Mouse (Mus musculus): Measurements from ENCODE around the gene Npsr1. TPM values are rescaled to one million over a fixed set of nuclear protein-coding genes. Genes with fewer than 3 reads are reported as not detected.

Npsr1 gene
- polyA plus RNA-seq (2015; fragmentation: Nextera tagmentation; extraction: Ambion mirVana): not detected in 2 replicates

- Histone ChIP-seq H3K9me3 (replicated peaks; ENCODE audit: control insufficient read depth, low read length) (no peaks in the 10 kb centered on the region), H3K27ac (ENCODE audit: low read length) (no peak within 1 kb of the TSS), H3K27me3 (ENCODE audit: control insufficient read depth, insufficient read depth, low read depth, low read length) (no peaks in the 10 kb centered on the region), H3K36me3 (ENCODE audit: control insufficient read depth, insufficient read depth) (no peaks in the 10 kb centered on the region), H3K9ac (ENCODE audit: low read depth, low read length) (no peak within 1 kb of the TSS), H3K4me2 (ENCODE audit: low read depth, low read length) (no peak within 1 kb of the TSS), H3K4me3 (ENCODE audit: low read depth, low read length) (no peak within 1 kb of the TSS), H3K4me1 (ENCODE audit: control insufficient read depth, low read depth, low read length) (no peaks in the 10 kb centered on the region)
- ATAC-seq (ENCODE audit: low read depth): no peak
- WGBS (ENCODE audit: insufficient replicate concordance): 59% methylated on average over 7 of the region's 7 CpGs
Observed at GRCm38 (mm10) chr9:24097696-24098095, at the start of gene Npsr1. Npsr1 (plus strand) TSS chr9:24097996.

GRCm38 (mm10) chr9:24051538-24051937 lies 46.3 kb upstream of the Npsr1 start:
- no peak overlapping the region for H3K4me3 ChIP-seq (ENCODE audit: low read depth, low read length)
- H3K9ac ChIP-seq (ENCODE audit: low read depth, low read length): no peak overlapping the region
- no peaks in the 10 kb centered on the region for H3K4me1 ChIP-seq (ENCODE audit: control insufficient read depth, low read depth, low read length)
- no peaks in the 10 kb centered on the region for H3K9me3 ChIP-seq (replicated peaks; ENCODE audit: control insufficient read depth, low read length)
- H3K4me2 ChIP-seq (ENCODE audit: low read depth, low read length): no peak overlapping the region
- no peaks in the 10 kb centered on the region for H3K36me3 ChIP-seq (ENCODE audit: control insufficient read depth, insufficient read depth)
- H3K27ac ChIP-seq (ENCODE audit: low read length): no peak overlapping the region
- ATAC-seq (ENCODE audit: low read depth): no peak
- no peaks in the 10 kb centered on the region for H3K27me3 ChIP-seq (ENCODE audit: control insufficient read depth, insufficient read depth, low read depth, low read length)

- Histone ChIP-seq H3K27ac (ENCODE audit: low read length) (no peak overlapping the region), H3K4me2 (ENCODE audit: low read depth, low read length) (no peak overlapping the region)
- ATAC-seq (ENCODE audit: low read depth): no peak
Observed at GRCm38 (mm10) chr9:24063251-24063650, 34.5 kb upstream of the Npsr1 start.

GRCm38 (mm10) chr9:24071664-24072063 lies 26.1 kb upstream of the Npsr1 start:
- no peaks in the 10 kb centered on the region for H3K4me1 ChIP-seq (ENCODE audit: control insufficient read depth, low read depth, low read length)
- H3K9ac ChIP-seq (ENCODE audit: low read depth, low read length): no peak overlapping the region
- no peaks in the 10 kb centered on the region for H3K36me3 ChIP-seq (ENCODE audit: control insufficient read depth, insufficient read depth)
- WGBS (ENCODE audit: insufficient replicate concordance): 76% methylated on average over 1 of the region's 1 CpGs
- ATAC-seq (ENCODE audit: low read depth): no peak
- H3K9me3 ChIP-seq (replicated peaks; ENCODE audit: control insufficient read depth, low read length): no peaks in the 10 kb centered on the region
- H3K27me3 ChIP-seq (ENCODE audit: control insufficient read depth, insufficient read depth, low read depth, low read length): no peaks in the 10 kb centered on the region
- no peak overlapping the region for H3K4me3 ChIP-seq (ENCODE audit: low read depth, low read length)
- H3K27ac ChIP-seq (ENCODE audit: low read length): no peak overlapping the region
- no peak overlapping the region for H3K4me2 ChIP-seq (ENCODE audit: low read depth, low read length)

More at GRCm38 (mm10) chr9:24063251-24063650, 34.5 kb upstream of the Npsr1 start:
- no peaks in the 10 kb centered on the region for H3K4me1 ChIP-seq (ENCODE audit: control insufficient read depth, low read depth, low read length)
- H3K4me3 ChIP-seq (ENCODE audit: low read depth, low read length): no peak overlapping the region
- no peaks in the 10 kb centered on the region for H3K36me3 ChIP-seq (ENCODE audit: control insufficient read depth, insufficient read depth)
- H3K9ac ChIP-seq (ENCODE audit: low read depth, low read length): no peak overlapping the region
- H3K9me3 ChIP-seq (replicated peaks; ENCODE audit: control insufficient read depth, low read length): no peaks in the 10 kb centered on the region
- no peaks in the 10 kb centered on the region for H3K27me3 ChIP-seq (ENCODE audit: control insufficient read depth, insufficient read depth, low read depth, low read length)

GRCm38 (mm10) chr9:24077596-24077995 lies 20.2 kb upstream of the Npsr1 start:
- no peaks in the 10 kb centered on the region for H3K27me3 ChIP-seq (ENCODE audit: control insufficient read depth, insufficient read depth, low read depth, low read length)
- ATAC-seq (ENCODE audit: low read depth): no peak
- H3K9ac ChIP-seq (ENCODE audit: low read depth, low read length): no peak overlapping the region
- no peaks in the 10 kb centered on the region for H3K9me3 ChIP-seq (replicated peaks; ENCODE audit: control insufficient read depth, low read length)
- H3K36me3 ChIP-seq (ENCODE audit: control insufficient read depth, insufficient read depth): no peaks in the 10 kb centered on the region
- H3K4me2 ChIP-seq (ENCODE audit: low read depth, low read length): no peak overlapping the region
- no peak overlapping the region for H3K4me3 ChIP-seq (ENCODE audit: low read depth, low read length)
- no peaks in the 10 kb centered on the region for H3K4me1 ChIP-seq (ENCODE audit: control insufficient read depth, low read depth, low read length)
- no peak overlapping the region for H3K27ac ChIP-seq (ENCODE audit: low read length)

- no peak overlapping the region for H3K9ac ChIP-seq (ENCODE audit: low read depth, low read length)
- no peak overlapping the region for H3K27ac ChIP-seq (ENCODE audit: low read length)
- H3K4me3 ChIP-seq (ENCODE audit: low read depth, low read length): no peak overlapping the region
- no peak for ATAC-seq (ENCODE audit: low read depth)
- H3K4me1 ChIP-seq (ENCODE audit: control insufficient read depth, low read depth, low read length): no peaks in the 10 kb centered on the region
- no peaks in the 10 kb centered on the region for H3K9me3 ChIP-seq (replicated peaks; ENCODE audit: control insufficient read depth, low read length)
- H3K27me3 ChIP-seq (ENCODE audit: control insufficient read depth, insufficient read depth, low read depth, low read length): no peaks in the 10 kb centered on the region
- H3K36me3 ChIP-seq (ENCODE audit: control insufficient read depth, insufficient read depth): no peaks in the 10 kb centered on the region
- H3K4me2 ChIP-seq (ENCODE audit: low read depth, low read length): no peak overlapping the region
Observed at GRCm38 (mm10) chr9:24091875-24092274, 5.9 kb upstream of the Npsr1 start.

- no peak overlapping the region for H3K4me3 ChIP-seq (ENCODE audit: low read depth, low read length)
- no peaks in the 10 kb centered on the region for H3K4me1 ChIP-seq (ENCODE audit: control insufficient read depth, low read depth, low read length)
- H3K4me2 ChIP-seq (ENCODE audit: low read depth, low read length): no peak overlapping the region
- 44% methylated on average over 2 of the region's 2 CpGs for WGBS (ENCODE audit: insufficient replicate concordance)
- ATAC-seq (ENCODE audit: low read depth): no peak
- H3K36me3 ChIP-seq (ENCODE audit: control insufficient read depth, insufficient read depth): no peaks in the 10 kb centered on the region
- H3K9ac ChIP-seq (ENCODE audit: low read depth, low read length): no peak overlapping the region
- no peaks in the 10 kb centered on the region for H3K27me3 ChIP-seq (ENCODE audit: control insufficient read depth, insufficient read depth, low read depth, low read length)
- no peak overlapping the region for H3K27ac ChIP-seq (ENCODE audit: low read length)
- no peaks in the 10 kb centered on the region for H3K9me3 ChIP-seq (replicated peaks; ENCODE audit: control insufficient read depth, low read length)
Observed at GRCm38 (mm10) chr9:24098526-24098925, 730 bp downstream of the Npsr1 start.

- H3K9me3 ChIP-seq (replicated peaks; ENCODE audit: control insufficient read depth, low read length): no peaks in the 10 kb centered on the region
- H3K4me3 ChIP-seq (ENCODE audit: low read depth, low read length): no peak overlapping the region
- H3K27ac ChIP-seq (ENCODE audit: low read length): no peak overlapping the region
- no peak overlapping the region for H3K4me2 ChIP-seq (ENCODE audit: low read depth, low read length)
- no peak overlapping the region for H3K9ac ChIP-seq (ENCODE audit: low read depth, low read length)
- H3K36me3 ChIP-seq (ENCODE audit: control insufficient read depth, insufficient read depth): no peaks in the 10 kb centered on the region
- H3K27me3 ChIP-seq (ENCODE audit: control insufficient read depth, insufficient read depth, low read depth, low read length): no peaks in the 10 kb centered on the region
- H3K4me1 ChIP-seq (ENCODE audit: control insufficient read depth, low read depth, low read length): no peaks in the 10 kb centered on the region
- ATAC-seq (ENCODE audit: low read depth): no peak
- WGBS (ENCODE audit: insufficient replicate concordance): 68% methylated on average over 4 of the region's 4 CpGs
Observed at GRCm38 (mm10) chr9:24099631-24100030, 1.8 kb downstream of the Npsr1 start.

- Histone ChIP-seq H3K27ac (ENCODE audit: low read length) (no peak overlapping the region), H3K4me1 (ENCODE audit: control insufficient read depth, low read depth, low read length) (no peaks in the 10 kb centered on the region), H3K36me3 (ENCODE audit: control insufficient read depth, insufficient read depth) (no peaks in the 10 kb centered on the region), H3K9ac (ENCODE audit: low read depth, low read length) (no peak overlapping the region), H3K27me3 (ENCODE audit: control insufficient read depth, insufficient read depth, low read depth, low read length) (no peaks in the 10 kb centered on the region), H3K9me3 (replicated peaks; ENCODE audit: control insufficient read depth, low read length) (no peaks in the 10 kb centered on the region), H3K4me3 (ENCODE audit: low read depth, low read length) (no peak overlapping the region), H3K4me2 (ENCODE audit: low read depth, low read length) (no peak overlapping the region)
- ATAC-seq (ENCODE audit: low read depth): no peak
- WGBS (ENCODE audit: insufficient replicate concordance): 28% methylated on average over 4 of the region's 4 CpGs
Observed at GRCm38 (mm10) chr9:24119423-24119822, 21.6 kb downstream of the Npsr1 start.

- Histone ChIP-seq H3K4me2 (ENCODE audit: low read depth, low read length) (no peak overlapping the region), H3K36me3 (ENCODE audit: control insufficient read depth, insufficient read depth) (no peaks in the 10 kb centered on the region), H3K27me3 (ENCODE audit: control insufficient read depth, insufficient read depth, low read depth, low read length) (no peaks in the 10 kb centered on the region), H3K4me3 (ENCODE audit: low read depth, low read length) (no peak overlapping the region), H3K27ac (ENCODE audit: low read length) (no peak overlapping the region), H3K9me3 (replicated peaks; ENCODE audit: control insufficient read depth, low read length) (no peaks in the 10 kb centered on the region), H3K9ac (ENCODE audit: low read depth, low read length) (no peak overlapping the region), H3K4me1 (ENCODE audit: control insufficient read depth, low read depth, low read length) (no peaks in the 10 kb centered on the region)
- WGBS (ENCODE audit: insufficient replicate concordance): 48% methylated on average over 1 of the region's 1 CpGs
- ATAC-seq (ENCODE audit: low read depth): no peak
Observed at GRCm38 (mm10) chr9:24133142-24133541, 35.3 kb downstream of the Npsr1 start.
